Mouse (Mus musculus) embryonic facial prominence, embryonic 11.5 days (tissue): Measurements from ENCODE around the gene Mecom. TPM values are rescaled to one million over a fixed set of nuclear protein-coding genes. Genes with fewer than 3 reads are reported as not detected.

ENCODE experiments used
- ATAC-seq: fragments of 200-750 bp; cut with Nextera tagmentation; replicated peaks from 2 replicates; pipeline ENCODE4 v1.8.0; 2017; ENCODE audit warnings: low read depth; ENCODE audit not compliant: insufficient number of reproducible peaks, low FRiP score, low TSS enrichment
- DNase-seq: peaks from one replicate; pipeline ENCODE4 v3.0.0-alpha.2; 2015; ENCODE audit warnings: low spot score
- H3K27ac ChIP-seq: fragments of 300-500 bp; sonication (generic); replicated peaks from 2 replicates; pipeline ENCODE4 v1.5.1; 2014; ENCODE audit warnings: mild to moderate bottlenecking, low read depth, low read length, control low read depth
- H3K27me3 ChIP-seq: fragments of 300-500 bp; sonication (generic); 2 replicates; pipeline ENCODE4 v1.6.1; 2014; ENCODE audit warnings: mild to moderate bottlenecking, low read length, moderate library complexity, mixed read lengths; ENCODE audit not compliant: control insufficient read depth, insufficient read depth
- H3K36me3 ChIP-seq: fragments of 300-500 bp; sonication (generic); replicated peaks from 2 replicates; pipeline ENCODE4 v1.6.1; 2014; ENCODE audit warnings: low read depth, mild to moderate bottlenecking, low read length, moderate library complexity, mixed read lengths; ENCODE audit not compliant: control insufficient read depth, insufficient read depth
- H3K4me1 ChIP-seq: fragments of 300-500 bp; sonication (generic); 2 replicates; pipeline ENCODE4 v1.6.1; 2014; ENCODE audit warnings: low read length, mixed read lengths; ENCODE audit not compliant: control insufficient read depth, insufficient read depth
- H3K4me2 ChIP-seq: fragments of 300-500 bp; sonication (generic); 2 replicates; pipeline ENCODE4 v1.6.1; 2014; ENCODE audit warnings: low read depth, mild to moderate bottlenecking, control low read depth, low read length, moderate library complexity
- H3K4me3 ChIP-seq: fragments of 300-500 bp; sonication (generic); 2 replicates; pipeline ENCODE4 v1.5.1; 2014; ENCODE audit warnings: low read depth, low read length, control low read depth
- H3K9ac ChIP-seq: fragments of 300-500 bp; sonication (generic); replicated peaks from 2 replicates; pipeline ENCODE4 v1.6.1; 2014; ENCODE audit warnings: mild to moderate bottlenecking, control low read depth, low read length
- H3K9me3 ChIP-seq: fragments of 300-500 bp; sonication (generic); replicated peaks from 2 replicates; pipeline ENCODE4 v1.6.1; 2016; ENCODE audit warnings: mild to moderate bottlenecking, low read length, inconsistent platforms, mixed read lengths; ENCODE audit not compliant: control insufficient read depth
- WGBS: fragments of 180-500 bp; shearing (Covaris S2); extraction: QIAGEN DNeasy Blood & Tissue Kit; methylation state at CpG from one replicate; pipeline ENCODE4 v1.1.7; 2014; 5-methylcytosine and 5-hydroxymethylcytosine counted together
- polyA plus RNA-seq: library from polyadenylated mRNA; unstranded; fragments of >200 nt; fragmentation: Nextera tagmentation; extraction: Ambion mirVana; gene quantifications from 2 replicates; pipeline ENCODE4 v1.2.1, GENCODE M21; 2014

Mecom gene
- polyA plus RNA-seq, 1 experiment from 2014 or later: 48.4 TPM

DNA sequence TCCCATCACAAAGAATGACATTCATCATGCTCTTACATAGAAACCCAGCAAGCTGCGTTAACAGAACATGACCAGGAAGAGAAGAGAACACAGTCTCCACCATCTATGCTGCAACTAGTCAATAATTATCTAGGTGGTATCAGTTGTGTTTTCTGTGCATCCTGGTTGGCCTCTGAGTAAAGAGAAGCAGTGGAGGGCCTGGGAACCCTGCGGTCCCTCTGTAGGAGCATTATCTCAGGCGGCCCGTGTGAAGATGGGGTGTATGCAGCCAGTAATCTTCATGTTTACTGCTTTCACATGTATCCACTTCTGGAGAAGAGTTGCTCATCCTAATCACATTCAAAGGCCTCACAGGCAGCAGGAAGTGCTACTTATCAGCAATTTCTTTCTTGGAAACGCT, 407.5 kb downstream of the Mecom start:
- Histone ChIP-seq H3K27me3 (no peaks in the 10 kb centered on the region), H3K4me1 (no peaks in the 10 kb centered on the region), H3K36me3 (no peaks in the 10 kb centered on the region), H3K9ac (no peak overlapping the region), H3K4me2 (no peak overlapping the region), H3K4me3 (no peak overlapping the region), H3K9me3 (no peaks in the 10 kb centered on the region), H3K27ac (no peak overlapping the region)
- WGBS: 77% methylated on average over 5 of the region's 5 CpGs
- ATAC-seq: no peak
- no peak for DNase-seq

DNA sequence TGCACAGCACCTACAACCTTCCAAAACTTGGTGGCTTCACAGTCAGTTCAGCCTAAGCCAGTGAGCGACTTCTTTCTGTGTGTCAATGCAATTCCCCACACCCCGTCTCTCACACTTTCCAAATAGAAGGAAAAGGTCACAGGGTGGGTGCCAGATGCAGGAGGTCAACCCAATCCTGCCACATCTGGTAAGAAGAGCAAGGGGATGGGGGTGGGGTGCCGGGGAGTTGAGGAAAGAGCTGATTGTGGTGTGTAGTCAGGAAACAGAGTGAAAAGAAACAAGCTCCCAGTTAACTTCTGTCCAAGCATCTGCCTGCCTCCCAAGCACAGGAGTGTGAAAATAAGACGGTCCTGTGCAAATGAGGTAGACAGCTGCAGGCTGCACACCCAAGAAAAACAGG, 408.1 kb downstream of the Mecom start:
- Histone ChIP-seq H3K4me3 (no peak overlapping the region), H3K36me3 (no peaks in the 10 kb centered on the region), H3K4me1 (no peaks in the 10 kb centered on the region), H3K9ac (no peak overlapping the region), H3K27ac (no peak overlapping the region), H3K27me3 (no peaks in the 10 kb centered on the region), H3K4me2 (no peak overlapping the region), H3K9me3 (no peaks in the 10 kb centered on the region)
- 25% methylated on average over 4 of the region's 4 CpGs for WGBS
- ATAC-seq (no peak), DNase-seq (no peak)

DNA sequence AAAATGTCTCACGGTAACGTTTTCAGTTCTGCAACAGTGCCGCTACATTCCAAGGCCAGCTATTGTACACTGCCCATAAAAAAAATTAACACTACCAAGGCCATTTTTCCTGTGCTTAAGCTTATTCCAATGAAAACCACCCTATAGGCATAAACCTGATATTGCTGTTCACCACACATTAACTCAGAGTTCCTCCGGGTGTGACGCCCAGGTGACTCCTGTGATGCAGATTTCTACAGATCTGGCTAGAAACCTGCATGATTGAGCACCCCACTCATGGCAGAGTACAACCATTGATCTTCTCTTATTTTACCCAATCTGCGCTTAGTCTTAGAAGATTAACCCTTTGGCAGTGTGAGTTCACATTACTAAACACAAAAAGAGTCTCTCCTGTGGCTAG, 409.2 kb downstream of the Mecom start:
- DNase-seq: no peak
- no peak for ATAC-seq
- WGBS: 89% methylated on average over 6 of the region's 6 CpGs
- Histone ChIP-seq H3K4me2 (no peak overlapping the region), H3K27ac (no peak overlapping the region), H3K4me1 (no peaks in the 10 kb centered on the region), H3K9ac (no peak overlapping the region), H3K36me3 (no peaks in the 10 kb centered on the region), H3K27me3 (no peaks in the 10 kb centered on the region), H3K9me3 (no peaks in the 10 kb centered on the region), H3K4me3 (no peak overlapping the region)

DNA sequence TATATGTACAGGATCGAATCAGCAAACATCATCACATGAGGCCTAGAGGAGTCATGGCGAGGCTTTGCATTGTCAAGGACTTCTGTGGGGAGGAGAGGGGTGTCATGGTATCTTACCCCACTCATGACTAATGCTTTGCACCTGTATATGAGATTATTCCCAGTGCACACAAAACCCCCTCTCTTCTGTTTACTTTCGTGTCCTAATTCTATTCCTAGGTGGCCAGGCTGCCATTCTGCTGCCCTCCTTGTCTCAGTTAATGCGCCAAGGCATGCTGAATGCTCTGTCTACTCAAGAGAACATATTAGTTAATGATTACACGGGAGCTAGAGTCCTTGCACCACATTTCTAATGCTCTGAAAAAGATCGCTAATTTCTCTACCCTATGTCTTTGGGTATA, 412.0 kb downstream of the Mecom start:
- 82% methylated on average over 6 of the region's 6 CpGs for WGBS
- no peak for ATAC-seq
- H3K36me3 ChIP-seq: no peaks in the 10 kb centered on the region
- no peak overlapping the region for H3K4me2 ChIP-seq
- no peaks in the 10 kb centered on the region for H3K27me3 ChIP-seq
- H3K4me1 ChIP-seq: no peaks in the 10 kb centered on the region
- no peak overlapping the region for H3K9ac ChIP-seq
- no peak overlapping the region for H3K27ac ChIP-seq
- no peaks in the 10 kb centered on the region for H3K9me3 ChIP-seq
- DNase-seq: no peak
- H3K4me3 ChIP-seq: no peak overlapping the region

DNA sequence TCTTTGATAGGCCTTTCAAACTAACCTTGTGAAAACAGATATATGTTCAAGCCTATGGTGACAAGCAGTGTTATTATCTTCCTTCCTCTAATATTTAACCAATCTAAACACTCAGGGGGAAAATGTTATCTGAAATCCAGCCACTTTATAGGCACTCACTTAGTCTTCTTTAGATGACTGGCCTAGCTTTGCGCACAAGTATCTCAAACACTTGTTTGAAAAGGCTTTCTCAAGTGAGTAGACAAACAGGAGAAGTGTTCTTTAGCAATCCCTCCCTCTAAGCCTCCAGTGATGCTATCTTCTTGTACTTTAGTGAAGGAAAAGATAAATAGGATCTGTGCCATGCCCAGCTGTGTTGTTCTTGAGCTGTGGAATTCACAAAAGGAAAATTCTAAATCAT, 412.7 kb downstream of the Mecom start:
- no peak overlapping the region for H3K9ac ChIP-seq
- WGBS: 90% methylated on average over 1 of the region's 1 CpGs
- DNase-seq: no peak
- H3K4me1 ChIP-seq: no peaks in the 10 kb centered on the region
- no peak overlapping the region for H3K27ac ChIP-seq
- H3K27me3 ChIP-seq: no peaks in the 10 kb centered on the region
- no peak for ATAC-seq
- no peaks in the 10 kb centered on the region for H3K36me3 ChIP-seq
- no peak overlapping the region for H3K4me3 ChIP-seq
- no peaks in the 10 kb centered on the region for H3K9me3 ChIP-seq
- H3K4me2 ChIP-seq: no peak overlapping the region

DNA sequence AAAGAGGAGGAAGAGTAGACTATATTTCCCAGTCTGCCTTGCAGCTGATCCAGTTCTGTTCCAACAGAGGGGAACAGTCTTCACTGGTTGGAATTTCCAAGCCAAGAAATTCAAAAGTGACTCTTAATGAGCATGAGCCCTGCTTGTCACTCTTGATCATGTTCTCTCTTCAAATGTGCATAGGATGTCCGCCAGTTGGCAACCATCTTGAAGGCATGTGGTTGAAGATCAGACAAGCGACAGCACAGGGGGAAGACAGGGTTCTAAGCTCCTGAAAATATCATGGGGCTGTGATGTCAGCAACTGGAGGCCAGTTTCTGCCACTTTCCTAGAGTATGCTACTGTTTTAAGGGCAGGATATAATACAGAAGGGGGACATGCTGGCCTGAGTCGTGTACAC, 414.8 kb downstream of the Mecom start:
- ATAC-seq (no peak), DNase-seq (no peak)
- Histone ChIP-seq H3K4me2 (no peak overlapping the region), H3K4me3 (no peak overlapping the region), H3K36me3 (no peaks in the 10 kb centered on the region), H3K9ac (no peak overlapping the region), H3K9me3 (no peaks in the 10 kb centered on the region), H3K27me3 (no peaks in the 10 kb centered on the region), H3K27ac (no peak overlapping the region), H3K4me1 (no peaks in the 10 kb centered on the region)
- 80% methylated on average over 3 of the region's 3 CpGs for WGBS

DNA sequence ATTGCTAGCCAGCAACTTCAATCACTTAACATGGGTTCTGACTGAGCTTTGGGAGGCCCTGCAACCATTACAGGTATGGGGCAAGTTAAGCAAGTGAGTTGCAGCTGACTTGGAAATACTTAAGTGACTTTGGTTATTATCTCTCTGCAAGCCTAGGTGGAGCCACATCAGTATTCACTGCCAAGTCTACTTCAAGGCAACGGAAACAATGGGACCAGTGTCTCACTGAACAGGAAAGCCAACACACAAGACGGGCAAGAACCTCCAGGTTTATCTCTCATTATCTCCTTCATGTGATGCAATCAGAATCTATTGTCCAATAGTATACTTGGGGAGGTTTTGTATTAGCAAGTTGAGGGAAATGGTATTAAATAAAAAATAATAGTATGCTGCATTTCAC, 415.4 kb downstream of the Mecom start:
- Histone ChIP-seq H3K4me2 (no peak overlapping the region), H3K27ac (no peak overlapping the region), H3K27me3 (no peaks in the 10 kb centered on the region), H3K9ac (no peak overlapping the region), H3K36me3 (no peaks in the 10 kb centered on the region), H3K4me3 (no peak overlapping the region), H3K9me3 (no peaks in the 10 kb centered on the region), H3K4me1 (no peaks in the 10 kb centered on the region)
- WGBS: 70% methylated on average over 2 of the region's 2 CpGs
- ATAC-seq (no peak), DNase-seq (no peak)

DNA sequence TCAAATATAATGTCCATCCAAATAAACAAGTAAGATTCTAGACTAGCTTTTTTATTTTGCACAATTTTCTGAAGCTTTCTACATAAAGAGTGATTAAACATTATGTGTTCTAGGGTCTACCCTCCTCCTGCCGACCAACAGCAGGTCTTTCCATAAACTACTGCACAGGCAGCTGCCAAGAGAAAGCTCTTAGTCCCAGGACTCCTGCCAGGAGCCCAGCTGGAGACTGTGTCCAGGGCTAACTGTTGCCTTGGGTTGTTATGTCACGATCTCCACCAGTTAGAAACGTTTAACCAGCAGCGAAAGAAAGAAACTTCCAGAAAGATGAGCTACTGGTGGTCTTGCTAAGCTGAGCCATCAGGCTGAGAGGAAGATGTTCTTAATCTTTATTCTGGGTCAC, 417.3 kb downstream of the Mecom start:
- Histone ChIP-seq H3K9ac (no peak overlapping the region), H3K27ac (no peak overlapping the region), H3K4me2 (no peak overlapping the region), H3K27me3 (no peaks in the 10 kb centered on the region), H3K4me3 (no peak overlapping the region), H3K36me3 (no peaks in the 10 kb centered on the region), H3K4me1 (no peaks in the 10 kb centered on the region), H3K9me3 (no peaks in the 10 kb centered on the region)
- WGBS: 56% methylated on average over 4 of the region's 4 CpGs
- DNase-seq (no peak), ATAC-seq (no peak)

DNA sequence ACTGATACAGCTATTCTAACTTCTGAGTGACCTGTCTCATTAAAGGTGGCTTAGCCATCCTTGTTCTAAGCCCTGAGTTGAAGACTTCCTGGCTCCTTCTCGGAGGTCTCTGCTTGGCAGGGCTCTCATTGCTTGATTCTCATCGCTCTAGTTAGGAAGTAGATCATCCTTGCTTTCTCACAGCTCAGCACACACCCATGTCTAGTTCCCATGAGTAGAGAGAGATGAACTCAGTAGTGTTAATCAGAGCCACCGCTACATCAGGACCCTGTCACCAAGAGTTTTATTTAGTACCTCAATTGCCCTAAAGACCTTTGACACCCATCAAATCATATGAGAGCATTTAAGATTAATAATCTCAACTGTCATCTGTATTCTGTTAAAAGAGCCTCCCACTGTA, 425.2 kb downstream of the Mecom start:
- no peak overlapping the region for H3K4me2 ChIP-seq
- H3K36me3 ChIP-seq: no peaks in the 10 kb centered on the region
- H3K27ac ChIP-seq: no peak overlapping the region
- 83% methylated on average over 3 of the region's 3 CpGs for WGBS
- no peak overlapping the region for H3K4me3 ChIP-seq
- H3K9ac ChIP-seq: no peak overlapping the region
- no peaks in the 10 kb centered on the region for H3K27me3 ChIP-seq
- H3K9me3 ChIP-seq: no peaks in the 10 kb centered on the region
- H3K4me1 ChIP-seq: no peaks in the 10 kb centered on the region
- no peak for DNase-seq
- ATAC-seq: no peak
